ENCODE assay signal across 8 mouse cellular contexts in the genomic region with DNA sequence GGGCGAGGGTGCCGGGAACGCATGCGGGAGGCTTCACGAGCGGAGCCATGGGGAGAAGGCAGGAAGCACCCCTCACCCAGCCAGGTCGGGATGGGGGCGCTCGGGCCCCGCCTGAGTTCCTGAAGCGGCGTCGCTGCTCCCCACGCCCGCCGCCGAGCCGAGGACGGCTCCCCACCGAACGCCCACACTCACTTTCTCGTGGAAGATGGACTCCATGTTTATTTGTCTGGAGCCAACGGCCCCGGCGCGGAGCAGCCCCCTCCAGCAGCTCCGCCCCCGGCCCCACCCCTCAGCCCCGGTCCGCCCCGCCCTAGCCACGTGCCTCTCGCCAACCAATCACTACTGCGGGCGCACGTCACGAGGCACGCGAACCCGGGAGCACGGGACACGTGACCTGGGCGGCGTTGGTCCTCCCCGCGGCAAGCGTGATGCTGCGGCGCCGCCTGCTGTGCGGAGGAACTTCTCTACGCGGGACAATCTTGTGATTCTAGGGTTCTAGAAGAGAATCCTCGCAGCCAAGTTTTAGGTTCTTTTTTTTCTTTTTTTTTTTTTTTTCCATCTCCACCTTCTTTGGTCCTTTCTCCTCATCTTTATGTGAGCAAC. TPM values are rescaled to one million over a fixed set of nuclear protein-coding genes. Genes with fewer than 3 reads are reported as not detected.
A peak's percentile ranks its signal among the peaks of the same experiment; 100 is the strongest.
DNase-seq lines count a peak whose midpoint lies in the region; ATAC-seq lines count a peak whose summit lies in the region.

Gene Atxn3 (minus strand): TSS at position 305 of the 603 bp plus-strand sequence.

- H3K9me3 ChIP-seq in intestine, embryonic 14.5 days (ENCODE audit: control insufficient read depth, low read length): no peaks in the 10 kb centered on the region

- peak within 1 kb of the TSS; percentile 51; the same call in 1 of the 2 replicates for H3K27ac ChIP-seq in intestine, embryonic 14.5 days (ENCODE audit: low read depth)

- H3K4me1 ChIP-seq in intestine, embryonic 14.5 days (replicated peaks; ENCODE audit: control insufficient read depth, insufficient read depth, low read length): peaks cover 5% of the 10 kb centered on the region; the same call in 1 of the 2 replicates

- no peaks in the 10 kb centered on the region for H3K27me3 ChIP-seq in intestine, embryonic 14.5 days (replicated peaks; ENCODE audit: control insufficient read depth, insufficient read depth, low read length)

- WGBS in intestine, embryonic 14.5 days: 0% methylated on average over 38 of the region's 54 CpGs

- DNase-seq in adipocyte (ENCODE audit: low spot score): peak; percentile 95
- DNase-seq in embryo, embryonic 10 days (ENCODE audit: low spot score): peak; percentile 99
- peak; percentile 99 for DNase-seq in gastrocnemius, postnatal 14 days
- DNase-seq in intestine, embryonic 14.5 days (ENCODE audit: low spot score): peak; percentile 97
- DNase-seq in left cerebral cortex, postnatal 14 days (ENCODE audit: low spot score in 2 of 2): peak; percentile 98
- DNase-seq in mesoderm, embryonic 11.5 days (ENCODE audit: low read depth, low spot score): peak; percentile 96
- peak; percentile 96 to 97 for DNase-seq in right cerebral cortex, postnatal 36 days (ENCODE audit: low spot score in 2 of 2)
- DNase-seq in yolk sac, embryonic 10.5 days (ENCODE audit: low spot score): peak; percentile 96

- peak; percentile 99 for ATAC-seq in intestine, embryonic 14.5 days (replicated peaks; ENCODE audit: low FRiP score, low TSS enrichment, low read depth)

- peak within 1 kb of the TSS; percentile 75 for H3K4me2 ChIP-seq in intestine, embryonic 14.5 days (ENCODE audit: low read length)

- intact Hi-C loops in gastrocnemius, postnatal 14 days (cut with DNase I; ENCODE audit: low total_unique reads): no loop called here
- intact Hi-C loops in left cerebral cortex, postnatal 14 days (cut with DNase I): no loop called here

- peak within 1 kb of the TSS; percentile 84 for H3K9ac ChIP-seq in intestine, embryonic 14.5 days (ENCODE audit: low read length)

- peak within 1 kb of the TSS; percentile 87 for H3K4me3 ChIP-seq in intestine, embryonic 14.5 days (ENCODE audit: low read depth, low read length)

- H3K36me3 ChIP-seq in intestine, embryonic 14.5 days (ENCODE audit: control insufficient read depth, insufficient read depth, low read length): no peaks in the 10 kb centered on the region

RNA-seq across cellular contexts. Expression of gene Atxn3, which starts in this region (rescaled TPM):
- total RNA-seq in gastrocnemius, postnatal 14 days (2021): 1 to 10 TPM; 3.6 to 5.1 TPM
- polyA plus RNA-seq in intestine, embryonic 14.5 days (2014; fragmentation: Nextera tagmentation; extraction: Ambion mirVana): 14.3 and 15.5 TPM in 2 replicates
- 10 to 100 TPM; 19.2 to 20.2 TPM for total RNA-seq in left cerebral cortex, postnatal 14 days (2021)

Comparison
In these comparisons a context has a peak if more than half of its experiments do, and no peak if none do; other contexts are left out.
1. Peak in every context shown above with its lines: DNase-seq, ATAC-seq, H3K4me3 ChIP-seq and H3K27ac ChIP-seq.